Mouse (Mus musculus) CH12.LX (cell line): ENCODE results near the gene Pla1a.

Experiments used
- CTCF ChIP-seq, 2 experiments: IDR thresholded peaks in 1 of 2; conservative IDR thresholded peaks in 1 of 2; 2 replicates each; pipeline ENCODE4 v1.5.1; 2011 to 2012; ENCODE audit warnings: low read depth in 2 of 2, low read length in 2 of 2, improper control_type of control experiment in 1 of 2, inconsistent platforms in 1 of 2, mild to moderate bottlenecking in 1 of 2, moderate library complexity in 1 of 2
- IRF4 ChIP-seq: IDR thresholded peaks from 2 replicates; pipeline ENCODE4 v1.6.1; 2014; ENCODE audit warnings: low read depth, mild to moderate bottlenecking, inconsistent platforms, low read length, improper control_type of control experiment
- MAX ChIP-seq: IDR thresholded peaks from 2 replicates; pipeline ENCODE4 v1.6.1; 2011; ENCODE audit warnings: low read length, improper control_type of control experiment
- MXI1 ChIP-seq: IDR thresholded peaks from 2 replicates; pipeline ENCODE4 v1.6.1; 2011; ENCODE audit warnings: mild to moderate bottlenecking, low read depth, low read length, improper control_type of control experiment
- NRF1 ChIP-seq: IDR thresholded peaks from 2 replicates; pipeline ENCODE4 v1.6.1; 2014; ENCODE audit warnings: low read depth, mild to moderate bottlenecking, inconsistent platforms, low read length, improper control_type of control experiment, moderate library complexity
- SIN3A ChIP-seq: IDR thresholded peaks from 2 replicates; pipeline ENCODE4 v1.6.1; 2012; ENCODE audit warnings: low read length, improper control_type of control experiment, inconsistent platforms
- ZKSCAN1 ChIP-seq: IDR thresholded peaks from 2 replicates; pipeline ENCODE4 v1.6.1; 2012; ENCODE audit warnings: low read depth, inconsistent platforms, low read length, improper control_type of control experiment, borderline replicate concordance

- TF ChIP-seq SIN3A (no peak), MAX (no peak), MXI1 (no peak), NRF1 (no peak), ZKSCAN1 (no peak), CTCF (conservative IDR thresholded peaks at IDR 0.05 in 1 of 2, IDR thresholded peaks at IDR 0.05 in 1 of 2; ENCODE audit: low read depth in 2 of 2, low read length in 2 of 2) (no peak), IRF4 (no peak)
These were observed 57.8 kb downstream of the Pla1a start for GRCm38 (mm10) chr16:38375182-38375581.
